Mouse (Mus musculus) hindbrain, embryonic 16.5 days (tissue): Measurements from ENCODE around the gene Krt4. TPM values are rescaled to one million over a fixed set of nuclear protein-coding genes. Genes with fewer than 3 reads are reported as not detected.

Experiments used
- ATAC-seq: fragments of 200-750 bp; cut with Nextera tagmentation; 2 replicates; pipeline ENCODE4 v1.8.0; 2017; ENCODE audit warnings: moderate TSS enrichment, moderate library complexity
- H3K27ac ChIP-seq: fragments of 300-500 bp; sonication (generic); 2 replicates; pipeline ENCODE4 v1.5.1; 2014; ENCODE audit warnings: low read depth, mild to moderate bottlenecking, control low read depth, low read length, moderate library complexity
- H3K27me3 ChIP-seq: fragments of 300-500 bp; sonication (generic); replicated peaks from 2 replicates; pipeline ENCODE4 v1.6.1; 2014; ENCODE audit warnings: low read length; ENCODE audit not compliant: control insufficient read depth, insufficient read depth
- H3K36me3 ChIP-seq: fragments of 300-500 bp; sonication (generic); 2 replicates; pipeline ENCODE4 v1.6.1; 2014; ENCODE audit warnings: mild to moderate bottlenecking, low read length, moderate library complexity, mixed read lengths; ENCODE audit not compliant: control insufficient read depth, insufficient read depth
- H3K4me1 ChIP-seq: fragments of 300-500 bp; sonication (generic); 2 replicates; pipeline ENCODE4 v1.6.1; 2014; ENCODE audit warnings: low read depth, low read length; ENCODE audit not compliant: control insufficient read depth, insufficient read depth
- H3K4me2 ChIP-seq: fragments of 300-500 bp; sonication (generic); 2 replicates; pipeline ENCODE4 v1.6.1; 2014; ENCODE audit warnings: mild to moderate bottlenecking, low read length, control low read depth, moderate library complexity
- H3K4me3 ChIP-seq: fragments of 300-500 bp; sonication (generic); 2 replicates; pipeline ENCODE4 v1.5.1; 2014; ENCODE audit warnings: mild to moderate bottlenecking, low read length, control low read depth, moderate library complexity
- H3K9ac ChIP-seq: fragments of 300-500 bp; sonication (generic); 2 replicates; pipeline ENCODE4 v1.6.1; 2014; ENCODE audit warnings: low read depth, mild to moderate bottlenecking, control low read depth, low read length, moderate library complexity
- H3K9me3 ChIP-seq: fragments of 300-500 bp; sonication (generic); 2 replicates; pipeline ENCODE4 v1.6.1; 2014; ENCODE audit warnings: mild to moderate bottlenecking, low read length, moderate library complexity; ENCODE audit not compliant: control insufficient read depth
- WGBS: fragments of 180-500 bp; shearing (Covaris S2); extraction: QIAGEN DNeasy Blood & Tissue Kit; methylation state at CpG from one replicate; pipeline ENCODE4 v1.1.7; 2014; 5-methylcytosine and 5-hydroxymethylcytosine counted together
- polyA plus RNA-seq: library from polyadenylated mRNA; unstranded; fragments of >200 nt; fragmentation: Nextera tagmentation; extraction: Ambion mirVana; gene quantifications from 2 replicates; pipeline ENCODE4 v1.2.1, GENCODE M21; 2015

Gene Krt4
- polyA plus RNA-seq, 1 experiment from 2014 or later = not detected

DNA sequence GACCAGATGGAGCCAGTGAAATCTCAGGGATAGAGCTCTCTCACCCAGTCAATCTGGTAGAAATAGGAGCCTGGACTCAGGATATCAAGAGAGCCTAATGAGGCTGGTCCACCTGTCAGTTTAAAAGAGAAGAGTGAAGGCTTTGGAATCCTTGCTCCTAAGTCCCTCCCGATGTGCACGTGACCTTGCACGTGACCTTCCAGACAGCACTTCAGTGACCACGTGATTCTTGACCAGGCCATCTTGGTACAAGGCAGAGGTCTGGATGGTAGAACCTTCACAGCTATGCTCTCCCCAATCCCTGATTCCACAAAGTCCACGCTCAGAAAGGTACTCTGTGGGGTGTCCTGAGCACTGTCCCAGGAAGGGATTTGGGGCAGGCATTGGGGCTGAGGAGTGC is 19.7 kb downstream of the Krt4 start:
- Histone ChIP-seq H3K4me1 (no peaks in the 10 kb centered on the region), H3K4me2 (no peak overlapping the region), H3K36me3 (no peaks in the 10 kb centered on the region), H3K27ac (no peak overlapping the region), H3K9ac (no peak overlapping the region), H3K27me3 (no peaks in the 10 kb centered on the region), H3K9me3 (no peaks in the 10 kb centered on the region), H3K4me3 (no peak overlapping the region)
- 86% methylated on average over 5 of the region's 5 CpGs for WGBS
- no peak for ATAC-seq

DNA sequence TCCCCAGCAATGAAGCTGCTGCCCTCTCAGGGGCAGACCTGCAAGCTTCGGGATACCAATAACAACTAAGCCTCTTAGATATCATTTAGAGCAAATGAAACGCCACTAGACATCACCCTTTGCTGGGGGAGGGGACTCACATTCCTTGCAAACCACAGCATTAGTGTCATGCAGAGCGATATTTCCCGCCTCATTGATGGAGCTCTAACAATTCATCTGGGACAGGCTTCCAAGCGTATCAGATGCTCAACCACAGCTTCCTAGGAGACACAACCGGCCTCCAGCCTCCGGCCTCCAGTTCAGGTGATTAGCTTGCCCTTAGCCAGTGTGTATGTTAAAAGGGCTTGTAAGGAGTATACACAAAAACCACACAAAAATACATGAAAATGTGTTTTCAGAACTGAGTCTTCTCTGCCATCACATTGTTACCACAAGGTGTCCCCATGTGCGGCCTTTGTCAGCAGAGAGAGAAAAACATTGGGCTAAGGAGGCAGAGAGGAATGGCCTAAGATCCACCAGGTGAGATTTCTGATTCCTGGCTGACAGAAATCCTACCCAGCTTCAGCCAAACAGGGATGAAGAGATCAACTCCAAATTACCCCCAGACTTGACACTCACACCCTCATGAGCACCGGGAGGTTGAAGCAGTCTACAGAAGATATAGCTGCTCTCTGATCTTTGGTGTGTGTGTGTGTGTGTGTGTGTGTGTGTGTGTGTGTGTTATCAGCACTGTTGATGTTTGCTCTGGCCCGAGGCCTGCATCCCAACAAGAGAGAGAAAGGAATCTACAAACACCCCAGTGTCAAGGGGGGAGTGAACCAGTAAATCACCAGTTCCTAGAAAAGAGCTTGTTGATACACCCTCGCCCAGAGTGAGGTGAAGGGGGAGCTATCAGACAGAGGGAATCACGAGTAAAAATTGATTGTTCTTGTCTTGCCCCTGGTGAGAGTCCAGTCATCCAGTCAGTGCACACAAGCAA is 22.1 kb downstream of the Krt4 start:
- no peaks in the 10 kb centered on the region for H3K4me1 ChIP-seq

DNA sequence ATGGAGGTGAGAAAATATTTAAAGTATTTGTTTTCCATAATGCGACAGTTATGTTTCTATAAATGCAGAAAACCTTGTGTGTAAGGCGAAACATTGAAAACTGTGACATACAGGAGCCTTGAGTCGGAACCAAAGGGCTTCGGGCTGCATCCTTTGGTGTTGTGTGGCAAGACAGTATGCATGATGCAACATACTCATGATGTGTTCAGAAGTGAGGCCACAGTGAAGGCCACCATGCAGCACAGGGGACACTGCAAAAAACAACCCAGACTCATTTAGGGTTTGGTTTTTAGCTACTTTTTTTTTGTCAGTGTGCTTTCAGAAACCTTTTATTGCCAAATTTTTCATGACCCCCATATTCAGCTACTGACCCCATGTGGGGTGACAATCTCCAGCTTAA is 29.3 kb downstream of the Krt4 start:
- H3K36me3 ChIP-seq = no peaks in the 10 kb centered on the region
- no peak overlapping the region for H3K4me3 ChIP-seq
- no peak overlapping the region for H3K9ac ChIP-seq
- H3K4me1 ChIP-seq = no peaks in the 10 kb centered on the region
- 97% methylated on average over 4 of the region's 4 CpGs for WGBS
- H3K27me3 ChIP-seq = no peaks in the 10 kb centered on the region
- no peak overlapping the region for H3K27ac ChIP-seq
- ATAC-seq = no peak
- no peaks in the 10 kb centered on the region for H3K9me3 ChIP-seq
- no peak overlapping the region for H3K4me2 ChIP-seq

More for the DNA sequence above, 22.1 kb downstream of the Krt4 start:
- no peak overlapping the region for H3K4me3 ChIP-seq
- no peaks in the 10 kb centered on the region for H3K36me3 ChIP-seq
- no peak overlapping the region for H3K9ac ChIP-seq
- no peak overlapping the region for H3K27ac ChIP-seq
- WGBS = 50% methylated on average over 12 of the region's 12 CpGs
- no peak for ATAC-seq
- H3K9me3 ChIP-seq = no peaks in the 10 kb centered on the region
- H3K27me3 ChIP-seq = no peaks in the 10 kb centered on the region
- no peak overlapping the region for H3K4me2 ChIP-seq

DNA sequence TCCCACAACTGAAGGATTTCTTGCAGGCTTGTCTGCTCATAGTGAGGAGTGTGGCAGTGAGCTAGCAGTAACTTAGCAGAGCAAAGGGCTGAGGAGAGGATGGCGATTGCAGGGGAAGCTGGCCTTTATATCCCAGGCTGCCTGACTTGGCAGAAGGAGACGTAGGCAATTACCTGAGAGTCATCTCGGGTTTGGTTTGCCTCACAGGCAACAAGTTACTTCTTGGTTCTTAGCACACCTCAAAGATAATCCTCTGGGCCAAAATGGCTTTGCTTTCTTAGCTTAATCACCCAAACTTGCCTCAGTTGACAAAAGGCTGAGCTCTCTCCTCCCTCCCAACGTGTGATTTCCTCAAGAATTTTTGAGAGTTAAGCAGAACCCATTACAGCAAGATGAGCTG is 31.7 kb downstream of the Krt4 start, which contains the start of gene Krt76:
Gene Krt76 (minus strand): TSS at position 101 of the 400 bp plus-strand sequence.
- no peaks in the 10 kb centered on the region for H3K4me1 ChIP-seq
- H3K9ac ChIP-seq = no peak within 1 kb of the TSS
- no peaks in the 10 kb centered on the region for H3K36me3 ChIP-seq
- H3K4me2 ChIP-seq = no peak within 1 kb of the TSS
- no peak within 1 kb of the TSS for H3K27ac ChIP-seq
- WGBS = 74% methylated on average over 4 of the region's 4 CpGs
- no peak for ATAC-seq
- no peaks in the 10 kb centered on the region for H3K9me3 ChIP-seq
- H3K4me3 ChIP-seq = no peak within 1 kb of the TSS
- no peaks in the 10 kb centered on the region for H3K27me3 ChIP-seq

DNA sequence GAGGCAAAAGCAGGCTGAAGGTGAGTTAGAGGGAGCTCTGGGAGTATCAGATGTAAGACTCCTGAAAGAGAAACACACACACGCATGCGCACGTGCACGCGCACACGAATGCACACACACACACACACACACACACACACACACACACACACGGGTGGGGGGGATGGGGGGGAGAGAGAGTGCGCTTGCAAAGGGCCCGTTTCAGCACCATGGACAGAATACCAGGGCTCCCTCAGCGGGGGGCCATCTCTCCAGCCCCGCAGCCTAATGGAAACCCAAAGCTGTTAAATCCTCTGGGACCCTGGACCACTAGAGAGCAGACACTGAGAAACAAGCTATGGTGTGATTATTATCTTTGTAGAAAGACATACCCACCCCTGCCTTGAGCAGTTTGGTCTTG is 44.8 kb downstream of the Krt4 start:
- Histone ChIP-seq H3K27me3 (no peaks in the 10 kb centered on the region), H3K4me2 (no peak overlapping the region), H3K4me1 (no peaks in the 10 kb centered on the region), H3K4me3 (no peak overlapping the region), H3K27ac (no peak overlapping the region), H3K9ac (no peak overlapping the region), H3K36me3 (no peaks in the 10 kb centered on the region), H3K9me3 (no peaks in the 10 kb centered on the region)
- WGBS = 29% methylated on average over 11 of the region's 11 CpGs
- ATAC-seq = no peak

DNA sequence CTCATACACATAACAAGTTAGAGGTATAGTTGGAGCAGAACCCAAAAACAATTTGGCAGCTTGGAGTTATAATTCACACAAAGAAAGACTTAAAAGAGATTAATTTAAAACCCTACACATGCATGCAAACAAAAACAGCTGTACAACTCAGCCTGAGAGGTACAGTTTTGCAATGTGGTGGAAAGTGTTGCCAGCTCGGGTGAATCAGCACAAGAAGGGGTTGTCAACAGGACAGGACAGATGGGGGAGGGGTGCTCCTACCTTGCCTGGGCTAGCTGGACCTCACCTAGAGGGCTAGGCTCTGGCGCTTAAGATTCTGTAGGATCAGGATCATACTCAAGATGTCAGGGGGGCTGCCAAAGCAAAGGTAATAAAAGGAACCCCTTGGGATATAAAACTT is 46.5 kb downstream of the Krt4 start:
- Histone ChIP-seq H3K36me3 (no peaks in the 10 kb centered on the region), H3K27ac (no peak overlapping the region), H3K4me1 (no peaks in the 10 kb centered on the region), H3K9ac (no peak overlapping the region), H3K4me2 (no peak overlapping the region), H3K27me3 (no peaks in the 10 kb centered on the region), H3K9me3 (no peaks in the 10 kb centered on the region), H3K4me3 (no peak overlapping the region)
- WGBS = 69% methylated on average over 2 of the region's 2 CpGs
- no peak for ATAC-seq

DNA sequence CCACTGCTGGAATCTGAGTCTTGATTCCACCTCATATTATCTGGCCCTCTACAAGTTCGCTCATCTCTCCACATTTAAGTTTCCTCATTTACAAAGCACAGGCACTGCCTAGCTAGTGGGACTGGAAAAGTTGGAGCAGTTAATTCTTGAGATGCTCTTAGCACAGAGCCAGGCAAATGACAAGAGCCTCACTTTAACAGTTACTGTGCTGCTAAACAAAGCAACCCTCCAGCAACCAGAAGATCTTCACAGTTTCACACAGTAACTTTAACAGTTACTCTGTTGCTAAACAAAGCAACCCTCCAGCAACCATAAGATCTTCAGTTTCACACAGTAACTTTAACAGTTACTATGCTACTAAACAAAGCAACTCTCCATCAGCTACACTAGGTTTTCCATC is 50.2 kb downstream of the Krt4 start:
- Histone ChIP-seq H3K9ac (no peak overlapping the region), H3K4me1 (peaks cover 3% of the 10 kb centered on the region; the same call in 1 of the 2 replicates), H3K27me3 (no peaks in the 10 kb centered on the region), H3K27ac (no peak overlapping the region), H3K9me3 (no peaks in the 10 kb centered on the region), H3K4me3 (no peak overlapping the region), H3K36me3 (no peaks in the 10 kb centered on the region), H3K4me2 (no peak overlapping the region)
- no peak for ATAC-seq
- 88% methylated on average over 1 of the region's 1 CpGs for WGBS

DNA sequence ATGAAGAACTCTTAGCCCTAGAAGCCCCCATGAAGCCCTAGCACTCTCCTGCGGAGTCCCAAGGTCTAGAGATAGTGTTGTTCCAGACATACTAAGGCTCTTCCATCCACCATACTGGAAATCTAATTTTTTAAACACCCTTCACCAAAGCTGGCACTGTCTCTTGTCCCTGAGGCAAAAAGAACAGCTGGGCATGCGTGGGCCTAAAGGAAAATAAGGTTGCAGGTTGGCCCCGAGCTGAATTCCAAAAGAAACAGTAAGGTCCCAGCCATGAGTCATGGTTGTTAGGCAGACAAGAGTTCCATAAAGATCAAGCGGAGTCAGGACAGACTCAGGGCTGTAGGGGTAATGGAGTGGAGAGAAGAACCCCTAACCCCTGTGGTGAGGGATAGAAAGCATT is 51.3 kb downstream of the Krt4 start:
- Histone ChIP-seq H3K27ac (no peak overlapping the region), H3K27me3 (no peaks in the 10 kb centered on the region), H3K9ac (no peak overlapping the region), H3K4me2 (no peak overlapping the region), H3K36me3 (no peaks in the 10 kb centered on the region), H3K4me3 (no peak overlapping the region), H3K9me3 (no peaks in the 10 kb centered on the region), H3K4me1 (peaks cover 7% of the 10 kb centered on the region)
- WGBS = 44% methylated on average over 4 of the region's 4 CpGs
- ATAC-seq = no peak

DNA sequence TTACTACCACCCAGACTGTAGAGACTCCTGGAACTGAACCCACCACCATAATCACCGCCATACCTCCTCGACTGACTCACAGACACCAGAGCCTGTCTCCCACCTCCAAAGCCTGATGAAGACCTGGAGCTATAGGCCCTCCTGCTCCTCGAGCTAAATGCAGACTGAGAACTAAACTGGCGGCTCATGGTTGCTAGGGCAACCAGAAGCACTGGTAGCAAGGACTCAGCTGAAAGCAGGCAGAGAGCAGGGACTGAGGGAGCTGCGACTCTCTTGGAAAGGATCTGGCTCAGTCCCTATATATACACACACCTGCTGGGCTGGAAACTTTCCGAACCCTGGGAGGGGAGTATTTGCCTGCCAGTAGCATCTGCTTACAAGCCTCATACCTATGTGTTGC is 55.1 kb downstream of the Krt4 start, which contains the start of gene Krt77:
Gene Krt77 (minus strand): TSS at position 275 of the 400 bp plus-strand sequence.
- H3K27me3 ChIP-seq = no peaks in the 10 kb centered on the region
- peak; percentile 85 for ATAC-seq
- no peak within 1 kb of the TSS; the same call in 1 of the 2 replicates for H3K27ac ChIP-seq
- H3K4me2 ChIP-seq = no peak within 1 kb of the TSS
- H3K4me1 ChIP-seq = peaks cover 7% of the 10 kb centered on the region
- no peaks in the 10 kb centered on the region for H3K9me3 ChIP-seq
- H3K4me3 ChIP-seq = no peak within 1 kb of the TSS
- H3K9ac ChIP-seq = peak within 1 kb of the TSS; percentile 11; the same call in 1 of the 2 replicates
- WGBS = 30% methylated on average over 6 of the region's 6 CpGs
- no peaks in the 10 kb centered on the region for H3K36me3 ChIP-seq
